27 mouse cellular contexts compared by ENCODE assay signal in the genomic region with DNA sequence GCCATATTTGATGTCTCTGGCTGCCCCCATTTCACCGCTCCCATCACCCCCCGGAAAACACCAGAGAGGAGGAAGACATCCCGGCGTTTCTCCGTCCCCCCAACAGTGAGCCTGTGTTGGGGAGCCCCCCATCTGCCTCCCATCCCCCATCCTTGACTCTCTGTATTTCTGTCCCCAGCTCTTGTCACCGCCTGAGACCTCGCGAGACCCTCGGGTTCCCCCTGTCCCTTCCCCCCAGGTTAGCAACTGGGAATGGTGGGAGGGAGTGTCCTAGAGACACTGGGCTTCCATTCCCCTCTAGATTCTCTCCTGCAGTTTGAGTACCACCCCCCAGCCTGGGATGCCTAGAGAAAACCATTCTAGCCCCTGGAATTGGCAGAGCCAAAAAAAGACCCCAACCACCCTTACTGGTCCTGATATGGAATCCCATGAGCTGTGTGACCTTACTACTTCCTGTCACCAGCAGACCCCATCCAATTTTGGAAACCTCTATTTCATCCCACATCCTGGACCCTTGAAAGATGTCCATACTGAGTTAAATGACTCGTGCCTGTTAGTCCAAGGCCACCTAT. TPM values are rescaled to one million over a fixed set of nuclear protein-coding genes. Genes with fewer than 3 reads are reported as not detected.
"Had no signal": no experiment of that assay in that cellular context is flagged by ENCODE, and none has a peak within 500 bp of the region (broad histone marks: within the 10 kb centered on the region; RNA-seq: fewer than 3 reads in every experiment).

No protein-coding gene starts in this region.

- H3K36me3 ChIP-seq: heart, embryonic 13.5 days; heart, embryonic 15.5 days; kidney, embryonic 15.5 days; limb, embryonic 13.5 days; limb, embryonic 15.5 days; liver, embryonic 12.5 days had no signal

- H3K9ac ChIP-seq: heart, embryonic 13.5 days; heart, embryonic 15.5 days; hindbrain, embryonic 15.5 days; kidney, embryonic 15.5 days; limb, embryonic 13.5 days; limb, embryonic 15.5 days; liver, embryonic 12.5 days; liver, embryonic 14.5 days had no signal

- H3K27ac ChIP-seq: gastrocnemius, adult 2 months; heart, adult 2 months; heart, embryonic 13.5 days; heart, embryonic 15.5 days; hindbrain, embryonic 13.5 days; hindbrain, embryonic 15.5 days; hindbrain, postnatal 0 days; kidney, embryonic 15.5 days; kidney, postnatal 0 days; limb, embryonic 13.5 days; limb, embryonic 15.5 days; liver, embryonic 12.5 days; liver, embryonic 14.5 days had no signal

- H3K4me3 ChIP-seq: gastrocnemius, adult 2 months; heart, adult 2 months; heart, embryonic 13.5 days; heart, embryonic 15.5 days; hindbrain, embryonic 13.5 days; hindbrain, embryonic 15.5 days; kidney, embryonic 15.5 days; limb, embryonic 13.5 days; limb, embryonic 15.5 days; liver, embryonic 12.5 days had no signal

- H3K9me3 ChIP-seq: heart, embryonic 13.5 days; heart, embryonic 15.5 days; hindbrain, embryonic 13.5 days; hindbrain, embryonic 15.5 days; kidney, embryonic 15.5 days; limb, embryonic 13.5 days; limb, embryonic 15.5 days; liver, embryonic 12.5 days had no signal

- H3K4me1 ChIP-seq: liver, embryonic 12.5 days had no signal

- DNase-seq: gastrocnemius, adult 2 months; gastrocnemius, postnatal 10 days; gastrocnemius, postnatal 25 days; heart, adult 2 months; heart, postnatal 14 days; heart, postnatal 36 days; kidney, adult 11 months; kidney, adult 2 months; kidney, adult 9 months; kidney, postnatal 14 days; kidney, postnatal 36 days; layer of hippocampus, postnatal 36 days; left cerebral cortex, postnatal 4 days had no signal

RNA-seq across cellular contexts. Expression of gene Kcnc3, which starts 10.3 kb away (rescaled TPM):
- total RNA-seq: hematopoietic stem cell, adult 5-6 weeks had no signal

RNA-seq across cellular contexts. Expression of gene Napsa, which starts 28.6 kb away (rescaled TPM):
- total RNA-seq: hindbrain, postnatal 0 days; layer of hippocampus, adult 18-20 months; left cerebral cortex, adult 8-10 months had no signal
